Mouse (Mus musculus): Measurements from ENCODE around the gene Olfr1320.
"Not testable (repeated sequence)": the region's sequence is repeated elsewhere in the genome, so short reads cannot be mapped to it uniquely, and the experiment has no call there.

The Olfr1320 gene

GRCm38 (mm10) chrX:49672033-49672432, at the start of gene Olfr1320:
TSS of gene Olfr1320 (plus strand) at chrX:49672333.
- DNase-seq (ENCODE audit: extremely low read depth, low read depth, low spot score), result no peak

- DNase-seq (ENCODE audit: extremely low read depth, low read depth, low spot score), result no peak
These were observed 44.6 kb upstream of the Olfr1320 start for GRCm38 (mm10) chrX:49627566-49627965.

GRCm38 (mm10) chrX:49631195-49631594, 40.9 kb upstream of the Olfr1320 start:
- no peak for DNase-seq (ENCODE audit: extremely low read depth, low read depth, low spot score)

GRCm38 (mm10) chrX:49660781-49661180, 11.4 kb upstream of the Olfr1320 start:
- DNase-seq (ENCODE audit: extremely low read depth, low read depth, low spot score), result not testable (repeated sequence)

Measured in fat pad, adult 2 months (tissue).